9 mouse cellular contexts compared by ENCODE assay signal in the genomic region with DNA sequence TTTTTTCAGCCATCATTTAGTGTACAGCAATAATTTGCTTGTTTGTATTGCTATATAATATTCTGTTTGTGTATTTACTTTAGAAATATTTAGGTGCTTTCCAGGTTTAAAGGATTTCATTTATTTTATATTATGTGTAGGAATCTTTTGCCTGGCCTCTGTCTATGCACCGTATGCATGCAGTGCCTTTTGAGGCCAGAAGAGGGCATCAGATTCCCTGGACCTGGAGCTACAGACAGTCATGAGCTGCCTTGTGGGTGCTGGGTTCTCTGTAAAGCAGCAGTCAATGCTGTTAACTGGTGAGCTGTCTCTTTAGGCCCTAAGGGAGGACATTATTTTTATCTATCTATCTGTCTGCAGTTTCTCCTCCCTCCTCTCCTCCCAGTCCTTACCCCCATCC. TPM values are rescaled to one million over a fixed set of nuclear protein-coding genes. Genes with fewer than 3 reads are reported as not detected.
DNase-seq lines count a peak whose midpoint lies in the region; ATAC-seq lines count a peak whose summit lies in the region.
"Had no signal": no experiment of that assay in that cellular context is flagged by ENCODE, and none has a peak within 500 bp of the region (broad histone marks: within the 10 kb centered on the region; RNA-seq: fewer than 3 reads in every experiment).

No protein-coding gene starts in this region.

- H3K36me3 ChIP-seq in forebrain, embryonic 10.5 days (replicated peaks) = no peaks in the 10 kb centered on the region
- H3K36me3 ChIP-seq in forebrain, embryonic 13.5 days (ENCODE audit: poor library complexity, severe bottlenecking) = no peaks in the 10 kb centered on the region

- H3K4me2 ChIP-seq in forebrain, embryonic 13.5 days = no peak overlapping the region

- H3K4me1 ChIP-seq in forebrain, embryonic 10.5 days = peaks cover 15% of the 10 kb centered on the region
- H3K4me1 ChIP-seq in forebrain, embryonic 13.5 days = peaks cover 11% of the 10 kb centered on the region

- no peak overlapping the region for H3K27ac ChIP-seq in forebrain, embryonic 10.5 days
- no peak overlapping the region for H3K27ac ChIP-seq in forebrain, embryonic 13.5 days

- DNase-seq in forebrain, embryonic 10.5 days (ENCODE audit: extremely low spot score, low spot score) = peak; percentile 53
- DNase-seq in left cerebral cortex, postnatal 25 days (ENCODE audit: low spot score in 2 of 2) = peak; percentile 31 to 54
- no peak for DNase-seq in left cerebral cortex, adult 8-10 months (ENCODE audit: low spot score in 2 of 2)
- DNase-seq in adrenal gland, postnatal 25 days = peak; percentile 26
- DNase-seq in lung, postnatal 14 days = peak; percentile 61
- peak; percentile 58 for DNase-seq in testis, postnatal 10 days (ENCODE audit: low spot score)

- intact Hi-C loops in left cerebral cortex, postnatal 25 days (cut with DNase I) = no loop called here

- H3K9me3 ChIP-seq in forebrain, embryonic 10.5 days = no peaks in the 10 kb centered on the region
- H3K9me3 ChIP-seq in forebrain, embryonic 13.5 days (replicated peaks) = no peaks in the 10 kb centered on the region

- H3K27me3 ChIP-seq in forebrain, embryonic 10.5 days (ENCODE audit: poor library complexity, severe bottlenecking) = no peaks in the 10 kb centered on the region
- H3K27me3 ChIP-seq in forebrain, embryonic 13.5 days = no peaks in the 10 kb centered on the region

- ATAC-seq in forebrain, embryonic 13.5 days = no peak; the same call in 1 of the 2 replicates
- peak; percentile 38 for ATAC-seq in granulocyte monocyte progenitor cell, adult 5-6 weeks (replicated peaks; ENCODE audit: poor library complexity, severe bottlenecking)

- no peak overlapping the region for H3K9ac ChIP-seq in forebrain, embryonic 13.5 days

- no peak overlapping the region for H3K4me3 ChIP-seq in forebrain, embryonic 10.5 days
- no peak overlapping the region for H3K4me3 ChIP-seq in forebrain, embryonic 13.5 days

- WGBS in forebrain, embryonic 10.5 days = 18% methylated on average over 1 of the region's 1 CpGs
- WGBS in forebrain, embryonic 13.5 days = 15% methylated on average over 1 of the region's 1 CpGs

RNA-seq across cellular contexts. Expression of gene Dyx1c1, which starts 3.0 kb away (rescaled TPM):
- 1.5 and 1.8 TPM in 2 replicates for polyA plus RNA-seq in forebrain, embryonic 10.5 days (2016; fragmentation: Nextera tagmentation; extraction: Ambion mirVana)
- polyA plus RNA-seq in forebrain, embryonic 13.5 days (2015; fragmentation: Nextera tagmentation; extraction: Ambion mirVana) = 1.7 and 2.1 TPM in 2 replicates
- total RNA-seq in left cerebral cortex, postnatal 25 days (2021) = 1 to 10 TPM in 1 of 2 experiments, under 1 TPM in 1; 0.62 to 1.4 TPM
- 1 to 10 TPM; 1.7 to 2.5 (median 2.1) TPM for total RNA-seq in left cerebral cortex, adult 8-10 months (2022)
- total RNA-seq in adrenal gland, postnatal 25 days (2021) = 1.6 and 1.8 TPM in 2 replicates
- total RNA-seq in granulocyte monocyte progenitor cell, adult 5-6 weeks (2014; fragmentation: Nextera tagmentation) = 3.9 TPM in 1 of 2 replicates, not detected in the other
- total RNA-seq in granulocyte monocyte progenitor cell, adult 5-6 weeks (2017) = 0.17 and 0.52 TPM in 2 replicates

RNA-seq across cellular contexts. Expression of gene Gm44503, which starts 3.1 kb away (rescaled TPM):
- not detected in 2 replicates for polyA plus RNA-seq in forebrain, embryonic 10.5 days (2016; fragmentation: Nextera tagmentation; extraction: Ambion mirVana)
- not detected in 2 replicates for polyA plus RNA-seq in forebrain, embryonic 13.5 days (2015; fragmentation: Nextera tagmentation; extraction: Ambion mirVana)
- under 1 TPM in 1 of 2 experiments, not detected in 1; 0.09 TPM for total RNA-seq in left cerebral cortex, postnatal 25 days (2021)
- total RNA-seq in left cerebral cortex, adult 8-10 months (2022) = not detected
- total RNA-seq in adrenal gland, postnatal 25 days (2021) = not detected in 2 replicates
- not detected in 2 replicates for total RNA-seq in granulocyte monocyte progenitor cell, adult 5-6 weeks (2014; fragmentation: Nextera tagmentation)
- 0.21 TPM in 1 of 2 replicates, not detected in the other for total RNA-seq in granulocyte monocyte progenitor cell, adult 5-6 weeks (2017)
- total RNA-seq: layer of hippocampus, adult 8-10 months had no signal

RNA-seq across cellular contexts. Expression of gene Ccpg1os, which starts 29.6 kb away (rescaled TPM):
- polyA plus RNA-seq in forebrain, embryonic 10.5 days (2016; fragmentation: Nextera tagmentation; extraction: Ambion mirVana) = 15.4 and 18.7 TPM in 2 replicates
- polyA plus RNA-seq in forebrain, embryonic 13.5 days (2015; fragmentation: Nextera tagmentation; extraction: Ambion mirVana) = 26.4 and 26.9 TPM in 2 replicates
- total RNA-seq in left cerebral cortex, postnatal 25 days (2021) = 10 to 100 TPM in 1 of 2 experiments, 1 to 10 TPM in 1; 9.0 to 10.1 TPM
- total RNA-seq in left cerebral cortex, adult 8-10 months (2022) = 10 to 100 TPM; 10.9 to 14.0 (median 12.2) TPM
- 23.8 TPM in 2 replicates for total RNA-seq in adrenal gland, postnatal 25 days (2021)
- total RNA-seq in granulocyte monocyte progenitor cell, adult 5-6 weeks (2014; fragmentation: Nextera tagmentation) = 11.3 and 24.2 TPM in 2 replicates
- 4.4 and 11.3 TPM in 2 replicates for total RNA-seq in granulocyte monocyte progenitor cell, adult 5-6 weeks (2017)

RNA-seq across cellular contexts. Expression of gene Ccpg1, which starts 29.7 kb away (rescaled TPM):
- 15.5 and 15.9 TPM in 2 replicates for polyA plus RNA-seq in forebrain, embryonic 10.5 days (2016; fragmentation: Nextera tagmentation; extraction: Ambion mirVana)
- 32.0 and 32.5 TPM in 2 replicates for polyA plus RNA-seq in forebrain, embryonic 13.5 days (2015; fragmentation: Nextera tagmentation; extraction: Ambion mirVana)
- 100 to 1,000 TPM; 111 to 123 TPM for total RNA-seq in left cerebral cortex, postnatal 25 days (2021)
- 100 to 1,000 TPM in 3 of 4 experiments, 10 to 100 TPM in 1; 91.0 to 108 (median 102) TPM for total RNA-seq in left cerebral cortex, adult 8-10 months (2022)
- total RNA-seq in adrenal gland, postnatal 25 days (2021) = 145 and 166 TPM in 2 replicates
- total RNA-seq in granulocyte monocyte progenitor cell, adult 5-6 weeks (2014; fragmentation: Nextera tagmentation) = 27.1 and 35.0 TPM in 2 replicates
- total RNA-seq in granulocyte monocyte progenitor cell, adult 5-6 weeks (2017) = 39.2 and 42.6 TPM in 2 replicates

RNA-seq across cellular contexts. Expression of gene Pygo1, which starts 30.1 kb away (rescaled TPM):
- polyA plus RNA-seq in forebrain, embryonic 10.5 days (2016; fragmentation: Nextera tagmentation; extraction: Ambion mirVana) = 5.2 and 5.5 TPM in 2 replicates
- 10.5 and 10.7 TPM in 2 replicates for polyA plus RNA-seq in forebrain, embryonic 13.5 days (2015; fragmentation: Nextera tagmentation; extraction: Ambion mirVana)
- total RNA-seq in left cerebral cortex, postnatal 25 days (2021) = 10 to 100 TPM; 14.5 to 14.6 TPM
- total RNA-seq in left cerebral cortex, adult 8-10 months (2022) = 10 to 100 TPM; 16.5 to 19.2 (median 17.9) TPM
- 3.4 and 5.1 TPM in 2 replicates for total RNA-seq in adrenal gland, postnatal 25 days (2021)
- total RNA-seq in granulocyte monocyte progenitor cell, adult 5-6 weeks (2014; fragmentation: Nextera tagmentation) = not detected in 2 replicates
- total RNA-seq in granulocyte monocyte progenitor cell, adult 5-6 weeks (2017) = not detected in 2 replicates

Comparison
In these comparisons a context has a peak if more than half of its experiments do, and no peak if none do; other contexts are left out.
1. DNase-seq: peak in forebrain, embryonic 10.5 days (single experiment), left cerebral cortex, postnatal 25 days (2 of 2), adrenal gland, postnatal 25 days (single experiment), lung, postnatal 14 days (single experiment) and testis, postnatal 10 days (single experiment); none in left cerebral cortex, adult 8-10 months (0 of 2).